Mouse (Mus musculus) liver, embryonic 14.5 days (tissue): ENCODE measurements around the gene Tdrd7. TPM values are rescaled to one million over a fixed set of nuclear protein-coding genes. Genes with fewer than 3 reads are reported as not detected.

Source experiments
- ATAC-seq: fragments of 200-750 bp; cut with Nextera tagmentation; 2 replicates; pipeline ENCODE4 v1.8.0; 2017; ENCODE audit warnings: moderate number of reproducible peaks, mild to moderate bottlenecking, moderate library complexity; ENCODE audit not compliant: insufficient read depth
- DNase-seq, 3 experiments: peaks; one replicate each; pipeline ENCODE4 v3.0.0-alpha.2; 2012 to 2013; ENCODE audit warnings: low read depth in 3 of 3, low spot score in 3 of 3
- H3K27ac ChIP-seq: fragments of 300-500 bp; sonication (generic); 2 replicates; pipeline ENCODE4 v1.5.1; 2014; ENCODE audit warnings: moderate library complexity, mild to moderate bottlenecking, control low read depth, inconsistent platforms
- H3K27me3 ChIP-seq: fragments of 300-500 bp; sonication (generic); 2 replicates; pipeline ENCODE4 v1.6.1; 2014; ENCODE audit warnings: mild to moderate bottlenecking, low read length, moderate library complexity; ENCODE audit not compliant: control insufficient read depth, insufficient read depth
- H3K36me3 ChIP-seq: fragments of 300-500 bp; sonication (generic); replicated peaks from 2 replicates; pipeline ENCODE4 v1.6.1; 2014; ENCODE audit warnings: low read depth; ENCODE audit not compliant: control insufficient read depth, insufficient read depth
- H3K4me1 ChIP-seq, 2 experiments: fragments of 200-500 bp in 1 of 2; fragments of 300-500 bp in 1 of 2; sonication (generic) in 1 of 2; replicated peaks; 2 replicates each; pipeline ENCODE4 v1.6.1; 2012 to 2014; ENCODE audit warnings: antibody characterized with exemption in 1 of 2, inconsistent platforms in 1 of 2, low read length in 1 of 2; ENCODE audit not compliant: control insufficient read depth in 2 of 2, insufficient read depth in 2 of 2
- H3K4me2 ChIP-seq: fragments of 300-500 bp; sonication (generic); 2 replicates; pipeline ENCODE4 v1.6.1; 2014; ENCODE audit warnings: low read depth, mild to moderate bottlenecking, control low read depth, moderate library complexity
- H3K4me3 ChIP-seq, 2 experiments: fragments of 200-500 bp in 1 of 2; fragments of 300-500 bp in 1 of 2; sonication (generic) in 1 of 2; 2 replicates each; pipeline ENCODE4 v1.5.1; 2012 to 2014; ENCODE audit warnings: low read depth in 2 of 2, low read length in 2 of 2, mild to moderate bottlenecking in 2 of 2, control low read depth in 1 of 2, inconsistent platforms in 1 of 2, moderate library complexity in 1 of 2; ENCODE audit not compliant: insufficient read depth in 1 of 2
- H3K9ac ChIP-seq: fragments of 300-500 bp; sonication (generic); replicated peaks from 2 replicates; pipeline ENCODE4 v1.6.1; 2014; ENCODE audit warnings: mild to moderate bottlenecking, control low read depth, moderate library complexity
- H3K9me3 ChIP-seq: fragments of 300-500 bp; sonication (generic); 2 replicates; pipeline ENCODE4 v1.6.1; 2016; ENCODE audit warnings: low read length, mixed read lengths; ENCODE audit not compliant: control insufficient read depth
- CTCF ChIP-seq: IDR thresholded peaks from 2 replicates; pipeline ENCODE4 v1.5.1; 2016; ENCODE audit warnings: antibody characterized with exemption, low read depth, control low read depth
- EP300 ChIP-seq: IDR thresholded peaks from 2 replicates; pipeline ENCODE4 v1.6.1; 2016; ENCODE audit warnings: antibody characterized with exemption, low read depth
- WGBS: fragments of 180-500 bp; shearing (Covaris S2); extraction: QIAGEN DNeasy Blood & Tissue Kit; methylation state at CpG from one replicate; pipeline ENCODE4 v1.1.7; 2014; ENCODE audit not compliant: insufficient replicate concordance; 5-methylcytosine and 5-hydroxymethylcytosine counted together
- polyA plus RNA-seq, 2 experiments: library from polyadenylated mRNA; depleted of rRNA in 1 of 2; stranded (reverse) in 1 of 2; unstranded in 1 of 2; fragments of >200 nt; fragmentation: Nextera tagmentation in 1 of 2; extraction: Ambion mirVana in 1 of 2; gene quantifications; 2 replicates each; pipeline versions ENCODE4 v1.2.1 to v1.2.3; 2012 to 2014

Tdrd7 gene
- polyA plus RNA-seq (2012; rRNA removed) (3.1 and 5.0 TPM in 2 replicates), polyA plus RNA-seq (2014; fragmentation: Nextera tagmentation; extraction: Ambion mirVana) (7.6 and 7.9 TPM in 2 replicates)

GRCm38 (mm10) chr4:45964771-45965439 is at the start of gene Tdrd7:
Tdrd7 (plus strand) TSS chr4:45965334.
- Histone ChIP-seq H3K9me3 (no peaks in the 10 kb centered on the region), H3K9ac (no peak within 1 kb of the TSS), H3K4me3 (no peak within 1 kb of the TSS), H3K27me3 (no peaks in the 10 kb centered on the region), H3K4me2 (peak within 1 kb of the TSS; percentile 24), H3K36me3 (no peaks in the 10 kb centered on the region), H3K4me1 (peaks cover 0 to 15% of the 10 kb centered on the region in 2 experiments; a peak in 1 of 4 replicates), H3K27ac (no peak within 1 kb of the TSS)
- TF ChIP-seq EP300, result no peak
- no peak for TF ChIP-seq CTCF
- no peak for DNase-seq
- WGBS, result 54% methylated on average over 10 of the region's 10 CpGs
- no peak for ATAC-seq

- Histone ChIP-seq H3K27ac (no peak overlapping the region), H3K4me1 (no peaks in the 10 kb centered on the region), H3K4me3 (no peak overlapping the region), H3K9me3 (no peaks in the 10 kb centered on the region), H3K9ac (no peak overlapping the region), H3K27me3 (no peaks in the 10 kb centered on the region), H3K36me3 (no peaks in the 10 kb centered on the region), H3K4me2 (no peak overlapping the region)
- ATAC-seq, result no peak
- whole genome bisulfite sequencing, result 57% methylated on average over 7 of the region's 7 CpGs
- TF ChIP-seq CTCF, result no peak
- TF ChIP-seq EP300, result no peak
- DNase-seq, result no peak
These were observed 48.0 kb upstream of the Tdrd7 start for GRCm38 (mm10) chr4:45917091-45917490.

GRCm38 (mm10) chr4:45921663-45922435 is 43.3 kb upstream of the Tdrd7 start:
- no peaks in the 10 kb centered on the region for H3K9me3 ChIP-seq
- DNase-seq (no peak), ATAC-seq (no peak)
- no peak overlapping the region for H3K4me3 ChIP-seq
- H3K27me3 ChIP-seq, result no peaks in the 10 kb centered on the region
- H3K36me3 ChIP-seq, result no peaks in the 10 kb centered on the region
- no peak overlapping the region for H3K9ac ChIP-seq
- H3K4me1 ChIP-seq, result no peaks in the 10 kb centered on the region
- H3K27ac ChIP-seq, result no peak overlapping the region
- no peak overlapping the region for H3K4me2 ChIP-seq
- 61% methylated on average over 10 of the region's 10 CpGs for WGBS
- TF ChIP-seq EP300 (no peak), CTCF (no peak)

- DNase-seq, result no peak
These were observed 41.1 kb upstream of the Tdrd7 start for GRCm38 (mm10) chr4:45924011-45924410.

GRCm38 (mm10) chr4:45928561-45928960 is 36.6 kb upstream of the Tdrd7 start:
- no peak overlapping the region for H3K9ac ChIP-seq

More at GRCm38 (mm10) chr4:45924011-45924410, 41.1 kb upstream of the Tdrd7 start:
- Histone ChIP-seq H3K9me3 (no peaks in the 10 kb centered on the region), H3K27ac (no peak overlapping the region), H3K9ac (no peak overlapping the region), H3K36me3 (no peaks in the 10 kb centered on the region), H3K4me1 (no peaks in the 10 kb centered on the region), H3K27me3 (no peaks in the 10 kb centered on the region), H3K4me2 (no peak overlapping the region), H3K4me3 (no peak overlapping the region)
- 74% methylated on average over 4 of the region's 4 CpGs for WGBS
- no peak for ATAC-seq
- TF ChIP-seq CTCF (no peak), EP300 (no peak)

More at GRCm38 (mm10) chr4:45928561-45928960, 36.6 kb upstream of the Tdrd7 start:
- TF ChIP-seq EP300, result no peak
- TF ChIP-seq CTCF, result no peak
- Histone ChIP-seq H3K4me2 (no peak overlapping the region), H3K9me3 (no peaks in the 10 kb centered on the region), H3K4me1 (no peaks in the 10 kb centered on the region), H3K27me3 (no peaks in the 10 kb centered on the region), H3K4me3 (no peak overlapping the region), H3K36me3 (no peaks in the 10 kb centered on the region), H3K27ac (no peak overlapping the region)
- DNase-seq (no peak), ATAC-seq (no peak)
- 52% methylated on average over 4 of the region's 4 CpGs for WGBS
